Mouse (Mus musculus): ENCODE data around the gene Rnf213. TPM values are rescaled to one million over a fixed set of nuclear protein-coding genes. Genes with fewer than 3 reads are reported as not detected.
"Not testable (repeated sequence)": the region's sequence is repeated elsewhere in the genome, so short reads cannot be mapped to it uniquely, and the experiment has no call there.

Rnf213 gene
- total RNA-seq, 2 experiments from 2014 or later: 3.1 to 4.1 TPM

DNA sequence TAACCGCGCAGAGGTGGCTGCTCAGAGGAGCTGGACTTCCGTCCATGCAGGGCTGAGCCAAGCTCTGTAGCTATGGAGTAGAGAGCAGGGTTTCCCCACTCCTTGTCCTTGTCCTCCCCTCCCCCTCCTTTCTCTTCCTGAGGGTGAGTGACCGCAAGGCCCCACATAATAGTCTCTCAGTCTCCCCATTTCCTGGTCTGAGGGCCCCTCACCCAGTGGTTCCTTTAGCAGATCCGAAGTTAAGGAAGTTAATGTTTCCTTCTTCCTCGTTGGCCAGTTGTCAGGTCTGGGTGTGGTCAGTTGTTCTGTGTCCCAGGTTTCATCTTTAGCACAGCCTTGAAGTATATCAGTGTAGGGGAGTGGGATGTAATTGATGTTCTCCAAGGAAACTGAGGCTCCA is 17.5 kb upstream of the Rnf213 start:
- DNase-seq (ENCODE audit: low spot score in 2 of 2): no peak
- Histone ChIP-seq H3K4me3 (no peak overlapping the region), H3K27ac (no peak overlapping the region)
- no peak for TF ChIP-seq CTCF (conservative IDR thresholded peaks at IDR 0.05)

DNA sequence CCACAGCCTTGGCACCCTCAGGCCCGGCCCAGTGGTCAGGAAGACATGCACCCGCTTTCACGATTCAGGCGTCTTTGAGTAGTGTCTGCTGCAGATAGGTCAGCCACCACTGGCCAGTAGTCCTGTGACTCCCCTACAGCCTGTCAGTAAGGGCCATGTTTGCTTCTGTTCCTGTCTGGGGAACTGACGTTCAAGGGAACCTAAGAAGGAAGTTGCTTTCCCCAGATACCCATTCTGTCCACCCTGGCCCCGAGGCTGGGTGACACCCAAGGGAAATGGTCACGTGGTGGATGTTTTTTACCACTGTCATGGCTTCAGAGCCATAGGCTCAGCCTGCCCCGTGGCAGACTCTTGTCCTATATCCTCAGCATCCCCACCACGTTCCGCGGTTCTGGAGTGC is 15.6 kb upstream of the Rnf213 start:
- DNase-seq (ENCODE audit: low spot score in 2 of 2): no peak
- Histone ChIP-seq H3K4me3 (no peak overlapping the region), H3K27ac (no peak overlapping the region)
- no peak for TF ChIP-seq CTCF (conservative IDR thresholded peaks at IDR 0.05)

DNA sequence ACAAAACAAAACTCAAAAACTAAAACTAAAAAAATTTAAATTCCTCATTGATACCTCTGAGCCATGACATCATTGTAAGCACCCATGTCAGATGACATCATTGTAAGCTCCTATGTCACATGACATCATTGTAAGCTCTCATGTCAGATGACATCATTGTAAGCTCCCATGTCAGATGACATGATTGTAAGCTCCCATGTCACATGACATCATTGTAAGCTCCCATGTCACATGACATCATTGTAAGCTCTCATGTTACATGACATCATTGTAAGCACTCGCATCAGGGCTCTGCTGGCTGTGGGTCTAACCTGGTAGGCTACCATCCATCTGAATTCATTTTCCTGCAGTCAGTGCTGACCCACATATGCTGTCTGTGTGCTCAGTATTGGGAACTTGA is 14.3 kb upstream of the Rnf213 start:
- no peak for TF ChIP-seq CTCF (conservative IDR thresholded peaks at IDR 0.05)
- no peak overlapping the region for H3K4me3 ChIP-seq
- no peak for DNase-seq (ENCODE audit: low spot score in 2 of 2)
- no peak overlapping the region for H3K27ac ChIP-seq

DNA sequence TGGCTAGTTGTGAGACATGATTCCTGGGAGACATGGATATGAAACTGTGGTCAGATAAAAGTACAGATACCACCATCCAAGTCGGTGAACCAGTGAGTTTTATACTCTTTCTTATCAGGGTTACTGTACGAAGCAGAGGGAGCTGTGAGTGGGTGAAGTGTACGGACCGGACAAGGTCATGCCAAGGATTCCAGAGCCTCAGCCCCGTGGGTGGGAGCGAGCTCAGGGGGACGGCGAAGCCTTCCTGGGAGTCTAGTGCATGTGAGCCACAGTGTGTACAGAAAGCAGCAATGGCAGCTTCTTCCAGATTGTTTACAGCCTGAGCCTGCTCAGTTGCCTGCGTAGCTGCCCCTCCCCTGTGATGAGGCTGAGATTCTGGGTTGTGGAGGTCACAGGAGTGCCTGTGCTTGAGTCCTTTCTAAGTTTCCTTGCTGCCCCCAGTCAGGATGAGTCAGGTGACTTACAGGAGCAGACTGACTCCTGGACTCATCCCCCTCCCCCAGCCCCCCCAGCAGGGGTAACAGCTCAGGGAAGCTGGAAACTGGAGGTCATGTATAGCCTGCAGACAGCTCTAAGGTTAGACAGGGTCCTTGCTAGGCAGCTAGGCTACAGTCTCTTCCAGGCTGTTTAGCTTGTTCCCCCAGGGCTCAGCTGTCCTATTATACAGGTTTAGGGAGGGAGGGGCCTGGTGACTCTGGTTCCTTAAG is 11.1 kb upstream of the Rnf213 start:
- H3K4me3 ChIP-seq: no peak overlapping the region
- DNase-seq (ENCODE audit: low spot score in 2 of 2): no peak
- TF ChIP-seq CTCF (conservative IDR thresholded peaks at IDR 0.05): no peak
- H3K27ac ChIP-seq: no peak overlapping the region

DNA sequence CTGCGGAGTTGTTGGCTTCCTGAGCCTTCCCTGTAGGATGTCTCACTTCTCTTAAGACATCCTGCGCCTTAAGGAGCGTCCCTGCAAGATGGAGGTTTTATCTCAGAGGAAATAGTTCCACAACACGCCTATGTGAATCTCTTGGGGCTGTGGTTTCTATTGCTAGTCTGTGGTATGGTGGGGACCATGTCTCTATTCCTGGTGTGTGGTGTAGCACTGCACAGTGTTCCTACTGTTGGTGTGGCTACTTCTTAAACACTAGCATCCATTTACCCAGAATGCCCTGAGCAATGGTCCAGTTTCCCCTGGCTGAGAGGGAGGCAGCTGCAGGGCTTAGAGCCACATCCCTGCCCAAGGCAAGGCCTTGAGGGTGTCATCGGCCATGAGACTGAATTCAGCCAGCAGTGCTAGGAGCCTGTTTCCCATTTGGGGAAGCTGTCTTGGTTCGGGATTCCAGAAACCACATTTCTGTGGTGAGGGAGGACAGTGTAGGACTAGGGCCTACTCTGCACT is 10.5 kb upstream of the Rnf213 start:
- Histone ChIP-seq H3K27ac (no peak overlapping the region), H3K4me3 (no peak overlapping the region)
- no peak for TF ChIP-seq CTCF (conservative IDR thresholded peaks at IDR 0.05)
- DNase-seq (ENCODE audit: low spot score in 2 of 2): no peak

DNA sequence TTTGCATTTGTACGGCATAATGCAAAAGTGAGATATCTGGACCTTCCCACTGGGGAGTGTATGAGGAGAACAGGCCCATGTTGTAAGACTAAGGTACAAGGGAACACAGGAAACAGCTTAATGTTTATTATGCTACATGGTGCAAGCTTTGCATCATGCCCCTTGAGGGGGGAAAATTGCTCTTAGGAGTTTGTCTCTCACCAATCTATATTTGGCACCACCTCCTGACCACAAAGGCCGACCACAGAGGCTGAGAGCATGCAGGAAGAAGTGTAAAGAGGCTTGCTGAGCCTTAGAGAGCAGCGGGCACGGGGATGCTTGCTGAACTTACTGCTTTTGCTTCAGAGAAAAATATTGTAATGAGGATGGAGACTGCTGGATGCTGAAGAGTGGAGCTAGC is 8.0 kb upstream of the Rnf213 start:
- DNase-seq (ENCODE audit: low spot score in 2 of 2): no peak
- no peak overlapping the region for H3K27ac ChIP-seq
- TF ChIP-seq CTCF (conservative IDR thresholded peaks at IDR 0.05): no peak
- H3K4me3 ChIP-seq: no peak overlapping the region

DNA sequence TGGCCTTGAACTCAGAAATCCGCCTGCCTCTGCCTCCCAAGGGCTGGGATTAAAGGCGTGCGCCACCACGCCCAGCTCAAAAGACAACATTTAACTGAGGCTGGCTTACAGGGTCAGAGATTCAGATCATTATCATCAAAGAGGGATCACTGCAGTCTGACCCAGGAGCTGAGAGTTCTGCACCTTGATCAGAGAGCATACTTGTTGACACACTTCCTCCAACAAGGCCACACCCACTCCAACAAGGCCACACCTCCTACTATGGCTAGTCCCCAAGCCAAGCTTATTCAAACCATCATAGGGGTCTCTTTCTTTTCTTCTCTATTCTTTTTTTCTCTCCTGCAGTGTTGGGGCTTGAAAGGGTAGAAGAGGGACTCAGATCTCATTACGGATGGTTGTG is 6.6 kb upstream of the Rnf213 start:
- no peak for TF ChIP-seq CTCF (conservative IDR thresholded peaks at IDR 0.05)
- DNase-seq (ENCODE audit: low spot score in 2 of 2): no peak
- no peak overlapping the region for H3K27ac ChIP-seq
- H3K4me3 ChIP-seq: no peak overlapping the region

DNA sequence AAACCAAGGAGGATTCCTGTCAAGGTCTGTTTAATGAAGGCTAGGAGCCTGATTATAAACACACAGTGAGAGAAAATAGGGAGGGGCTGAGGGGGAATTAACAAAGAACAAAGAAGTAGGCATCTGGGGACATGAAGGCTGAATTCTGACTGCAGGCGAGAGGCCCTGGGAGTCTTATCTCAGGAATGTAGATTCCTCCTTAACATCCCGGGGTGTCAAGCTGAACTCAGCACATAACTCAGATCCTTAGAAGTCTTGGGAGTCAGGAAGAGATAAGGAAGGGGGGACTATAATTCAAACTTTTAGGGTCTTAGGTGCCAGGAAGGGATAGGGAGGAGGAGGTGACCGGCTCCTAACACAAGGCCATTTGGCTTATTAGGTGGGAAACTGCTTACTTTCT is 5.6 kb upstream of the Rnf213 start:
- DNase-seq (ENCODE audit: low spot score in 2 of 2); H3K4me3 ChIP-seq; H3K27ac ChIP-seq: not testable (repeated sequence)

DNA sequence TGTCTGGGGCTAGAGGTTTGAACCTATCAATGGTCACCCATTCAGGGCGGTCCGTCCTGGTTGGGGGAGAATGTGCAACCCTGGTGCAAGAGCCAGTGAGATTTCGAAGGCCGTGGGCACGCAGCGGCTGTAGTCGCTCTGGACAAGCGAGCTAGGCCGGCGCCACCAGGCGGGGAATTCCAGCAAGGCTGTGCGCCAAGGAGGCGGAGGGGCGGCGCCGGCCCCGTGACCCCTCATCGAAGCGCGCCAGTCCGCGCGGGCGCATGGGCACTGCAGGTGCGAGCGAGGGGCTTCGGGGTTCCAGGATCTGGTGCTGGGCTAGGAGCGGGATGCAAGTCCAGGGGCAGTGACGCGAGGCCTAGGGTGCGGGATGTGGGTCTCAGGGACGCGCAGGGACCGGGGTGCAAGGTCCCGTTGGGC is 3.0 kb upstream of the Rnf213 start:
- TF ChIP-seq CTCF (conservative IDR thresholded peaks at IDR 0.05): peak; percentile 62
- peak overlapping the region; percentile 81 for H3K4me3 ChIP-seq
- peak overlapping the region; percentile 93 for H3K27ac ChIP-seq
- peak; percentile 13 to 45 for DNase-seq (ENCODE audit: low spot score in 2 of 2)

DNA sequence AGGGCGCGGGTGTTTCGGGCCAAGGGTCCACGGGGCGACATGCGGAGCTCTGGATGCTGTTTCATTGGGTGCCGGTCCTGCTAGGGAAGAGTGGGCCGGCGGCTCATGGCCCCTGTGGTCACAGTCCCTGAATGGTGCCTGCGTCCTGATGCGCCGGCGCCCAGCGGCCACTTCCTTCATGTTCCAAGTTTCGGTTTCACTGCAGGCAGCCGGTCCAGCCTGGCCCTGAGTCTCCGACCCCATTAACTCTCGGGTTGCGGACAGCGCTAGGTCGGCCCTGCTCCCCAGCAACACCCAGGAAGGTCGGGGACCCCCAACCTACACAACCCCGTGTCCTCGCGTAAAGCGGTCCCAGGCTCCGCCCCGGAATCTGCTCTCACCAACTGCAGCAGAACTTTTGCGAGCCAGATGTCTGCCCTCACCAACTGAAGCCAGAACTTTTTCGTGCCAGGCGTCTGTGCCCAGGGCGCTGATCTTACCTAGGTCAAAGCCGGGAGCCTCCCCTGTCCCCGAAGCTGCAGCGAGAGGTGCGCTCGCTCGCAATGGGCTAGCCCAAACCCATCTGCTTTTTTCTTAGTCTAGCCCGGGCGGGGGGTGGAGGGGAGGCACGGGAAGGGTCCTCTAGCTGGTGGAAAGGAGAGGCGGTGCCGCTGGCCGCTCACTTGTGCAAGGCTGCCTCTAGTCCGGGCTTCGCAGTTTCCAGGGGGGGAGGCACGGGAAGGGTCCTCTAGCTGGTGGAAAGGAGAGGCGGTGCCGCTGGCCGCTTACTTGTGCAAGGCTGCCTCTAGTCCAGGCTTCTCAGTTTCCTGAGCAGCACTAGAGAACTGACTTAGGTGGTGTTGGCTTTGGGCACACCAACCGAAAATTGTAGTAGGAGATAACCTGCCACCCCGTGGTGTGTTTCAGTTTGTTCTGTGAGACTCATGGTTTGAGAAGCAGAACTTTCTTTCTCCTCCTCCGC is 2.3 kb upstream of the Rnf213 start:
- H3K27ac ChIP-seq: peak overlapping the region; percentile 93
- H3K4me3 ChIP-seq: peak overlapping the region; percentile 81
- peak in 1 of 2 experiments; percentile 33 for DNase-seq (ENCODE audit: low spot score in 2 of 2)
- peak; percentile 24 for TF ChIP-seq CTCF (conservative IDR thresholded peaks at IDR 0.05)

DNA sequence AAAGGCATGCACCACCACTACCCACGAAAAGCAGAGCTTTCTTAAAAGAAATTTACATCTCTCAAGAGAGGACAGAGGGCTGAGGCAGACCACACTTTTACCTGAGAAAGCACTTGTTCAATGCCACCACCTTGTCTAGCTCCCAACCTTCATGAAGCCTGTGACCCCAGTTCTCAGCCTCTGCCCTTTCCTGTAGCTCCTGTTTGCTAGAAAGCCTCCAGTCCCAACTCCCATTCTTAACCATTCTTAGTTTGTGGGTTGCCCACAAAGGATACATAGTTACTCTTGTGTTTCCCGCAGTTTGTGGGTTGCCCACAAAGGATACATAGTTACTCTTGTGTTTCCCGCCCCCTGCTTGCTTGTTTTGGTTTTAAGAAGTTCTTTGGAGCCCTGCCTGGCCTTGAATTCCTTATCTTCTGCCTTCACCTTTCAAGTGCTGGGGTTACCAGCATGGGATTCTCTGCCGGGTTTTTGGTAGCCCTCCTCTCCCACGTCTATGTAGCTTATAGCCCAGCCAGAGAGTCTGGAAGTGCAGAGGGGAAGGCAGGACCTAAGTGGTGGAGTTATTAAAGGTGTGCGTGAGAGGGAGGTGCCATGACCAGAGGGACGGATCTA is 1.4 kb upstream of the Rnf213 start:
- no peak overlapping the region for H3K4me3 ChIP-seq
- TF ChIP-seq CTCF (conservative IDR thresholded peaks at IDR 0.05): no peak
- DNase-seq (ENCODE audit: low spot score in 2 of 2): no peak
- no peak overlapping the region for H3K27ac ChIP-seq

DNA sequence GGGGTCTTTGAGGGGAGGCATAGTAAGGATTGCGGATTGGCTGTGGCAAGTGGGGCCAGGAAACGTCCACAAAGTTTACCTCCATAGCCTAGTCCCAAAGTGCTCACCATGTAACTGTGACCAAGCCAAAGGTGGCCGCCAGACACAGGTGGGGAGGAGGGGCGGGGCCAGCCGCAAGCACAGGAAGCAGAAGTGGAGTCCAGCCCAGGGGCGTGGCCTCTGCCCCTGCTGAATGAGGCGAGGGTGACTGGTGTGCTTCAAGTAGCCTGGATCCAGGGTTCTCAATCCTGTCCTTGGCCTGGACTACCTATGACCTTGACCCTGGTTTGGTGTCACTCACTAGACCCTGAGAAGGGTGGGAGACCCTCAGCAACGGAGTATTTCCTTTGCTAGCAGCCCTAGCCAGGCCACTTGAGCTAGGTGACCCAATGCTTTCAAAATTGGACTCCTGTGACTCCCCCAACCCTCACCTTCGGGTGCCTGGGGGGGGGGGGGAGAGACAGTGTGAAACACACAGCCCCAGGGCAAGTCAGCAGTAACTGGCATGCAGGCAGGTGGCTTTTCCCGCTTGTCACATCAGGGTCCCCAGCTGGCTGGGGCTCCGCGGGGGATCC is 792 bp upstream of the Rnf213 start:
- no peak for TF ChIP-seq CTCF (conservative IDR thresholded peaks at IDR 0.05)
- no peak for DNase-seq (ENCODE audit: low spot score in 2 of 2)
- Histone ChIP-seq H3K27ac (no peak overlapping the region), H3K4me3 (peak overlapping the region; percentile 52; the same call in 1 of the 2 replicates)

DNA sequence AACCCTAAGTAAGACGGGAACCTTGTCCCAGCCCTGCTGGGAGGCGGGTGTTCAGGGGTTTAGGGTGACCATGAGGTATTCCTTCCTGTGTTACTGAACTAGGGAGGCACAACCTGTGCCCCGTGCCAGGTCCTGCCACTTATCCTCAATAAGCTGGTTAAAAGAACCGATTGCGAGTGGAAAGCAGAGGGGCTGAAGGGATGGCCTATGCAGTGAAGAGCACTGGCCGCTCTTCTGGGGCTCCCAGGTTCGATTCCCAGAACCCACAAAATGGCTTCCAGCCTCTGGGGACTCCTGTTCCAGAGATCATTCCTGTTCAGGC is 544 bp downstream of the Rnf213 start:
- DNase-seq (ENCODE audit: low spot score in 2 of 2): no peak
- no peak for TF ChIP-seq CTCF (conservative IDR thresholded peaks at IDR 0.05)
- Histone ChIP-seq H3K4me3 (peak overlapping the region; percentile 52), H3K27ac (peak overlapping the region; percentile 72; the same call in 1 of the 2 replicates)
